19 mouse cellular contexts compared by ENCODE assay signal in the genomic region with DNA sequence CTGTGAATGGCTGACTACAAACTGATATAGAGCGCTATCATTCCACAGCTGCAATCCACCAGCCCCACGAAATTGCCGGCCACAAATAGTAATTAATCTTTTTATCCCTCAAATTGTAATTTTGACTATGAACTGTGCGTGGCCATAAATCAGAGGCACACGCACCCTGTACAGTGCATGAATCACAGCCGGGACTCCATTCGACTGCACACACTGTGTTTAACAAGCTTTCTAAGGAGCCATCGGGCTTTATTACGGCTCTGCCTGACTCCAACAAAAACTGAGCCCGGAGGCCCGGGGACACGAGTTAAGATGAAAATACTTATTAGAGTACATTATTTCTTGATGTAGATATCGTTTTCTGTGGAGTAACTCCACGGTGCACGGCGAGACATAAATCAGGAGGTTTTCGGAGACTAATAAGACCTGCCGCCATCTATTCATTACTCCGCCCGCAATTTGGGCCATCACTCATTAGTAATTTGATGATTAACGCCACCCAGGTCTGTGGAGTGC.
A peak's percentile ranks its signal among the peaks of the same experiment; 100 is the strongest.
DNase-seq lines count a peak whose midpoint lies in the region; ATAC-seq lines count a peak whose summit lies in the region.
"Had no signal": no experiment of that assay in that cellular context is flagged by ENCODE, and none has a peak within 500 bp of the region (broad histone marks: within the 10 kb centered on the region; RNA-seq: fewer than 3 reads in every experiment).

No protein-coding gene starts in this region.

- H3K27me3 ChIP-seq in hindbrain, embryonic 11.5 days (ENCODE audit: control insufficient read depth, insufficient read depth, low read length), result no peaks in the 10 kb centered on the region
- no peaks in the 10 kb centered on the region for H3K27me3 ChIP-seq in hindbrain, embryonic 10.5 days (ENCODE audit: insufficient read depth, poor library complexity, severe bottlenecking)
- H3K27me3 ChIP-seq in limb, embryonic 12.5 days, result peaks cover 25% of the 10 kb centered on the region

- 0 out of 2 replicates have a peak, but pooled peaks cover 4% of the 10 kb centered on the region for H3K4me1 ChIP-seq in hindbrain, embryonic 11.5 days (replicated peaks; ENCODE audit: control insufficient read depth, insufficient read depth, low read length)
- H3K4me1 ChIP-seq in hindbrain, embryonic 10.5 days (replicated peaks), result peaks cover 50% of the 10 kb centered on the region
- H3K4me1 ChIP-seq in limb, embryonic 12.5 days (replicated peaks), result peaks cover 48% of the 10 kb centered on the region
- H3K4me1 ChIP-seq: heart, embryonic 13.5 days had no signal

- WGBS in hindbrain, embryonic 11.5 days, result 75% methylated on average over 21 of the region's 21 CpGs
- 91% methylated on average over 21 of the region's 21 CpGs for WGBS in hindbrain, embryonic 10.5 days
- WGBS in limb, embryonic 12.5 days, result 33% methylated on average over 21 of the region's 21 CpGs

- H3K36me3 ChIP-seq in hindbrain, embryonic 11.5 days (ENCODE audit: control insufficient read depth, insufficient read depth, low read length), result no peaks in the 10 kb centered on the region
- peaks cover 13% of the 10 kb centered on the region for H3K36me3 ChIP-seq in hindbrain, embryonic 10.5 days
- H3K36me3 ChIP-seq in limb, embryonic 12.5 days, result peaks cover 55% of the 10 kb centered on the region; the same call in 1 of the 2 replicates
- H3K36me3 ChIP-seq: heart, embryonic 13.5 days had no signal

- H3K27ac ChIP-seq in hindbrain, embryonic 11.5 days (ENCODE audit: low read depth, low read length), result peak overlapping the region; percentile 32
- no peak overlapping the region for H3K27ac ChIP-seq in hindbrain, embryonic 10.5 days
- no peak overlapping the region for H3K27ac ChIP-seq in limb, embryonic 12.5 days
- H3K27ac ChIP-seq: embryonic facial prominence, embryonic 12.5 days; heart, embryonic 13.5 days had no signal

- H3K9me3 ChIP-seq in hindbrain, embryonic 11.5 days (ENCODE audit: control insufficient read depth, low read length), result no peaks in the 10 kb centered on the region
- H3K9me3 ChIP-seq in hindbrain, embryonic 10.5 days, result no peaks in the 10 kb centered on the region
- H3K9me3 ChIP-seq in limb, embryonic 12.5 days, result no peaks in the 10 kb centered on the region
- H3K9me3 ChIP-seq: embryonic facial prominence, embryonic 12.5 days; heart, embryonic 13.5 days had no signal

- H3K4me2 ChIP-seq in hindbrain, embryonic 11.5 days (replicated peaks; ENCODE audit: low read depth, low read length), result no peak overlapping the region
- peak overlapping the region; percentile 24 for H3K4me2 ChIP-seq in limb, embryonic 12.5 days
- H3K4me2 ChIP-seq: embryonic facial prominence, embryonic 12.5 days; heart, embryonic 13.5 days had no signal

- no peak overlapping the region for H3K9ac ChIP-seq in hindbrain, embryonic 11.5 days (ENCODE audit: low read depth, low read length)
- no peak overlapping the region for H3K9ac ChIP-seq in limb, embryonic 12.5 days (replicated peaks)
- H3K9ac ChIP-seq: embryonic facial prominence, embryonic 12.5 days; heart, embryonic 13.5 days had no signal

- DNase-seq in hindbrain, embryonic 11.5 days (ENCODE audit: low spot score), result no peak
- DNase-seq in hindbrain, embryonic 10.5 days (ENCODE audit: low spot score), result no peak
- peak; percentile 34 for DNase-seq in testis, postnatal 10 days (ENCODE audit: low spot score)
- no peak for DNase-seq in testis, postnatal 14 days (ENCODE audit: low spot score)
- no peak for DNase-seq in retina, embryonic 14.5 days (ENCODE audit: low spot score)
- DNase-seq in cerebellum, adult 9-10 months, result no peak
- no peak for DNase-seq in cerebellum, adult 18-20 months
- DNase-seq: adrenal gland, postnatal 14 days; cerebellum, adult 2 months; gastrocnemius, postnatal 36 days; kidney, adult 11 months; kidney, postnatal 10 days; lung, adult 18-20 months; lung, postnatal 4 days; right cerebral cortex, postnatal 25 days; thymus, postnatal 14 days had no signal

- ATAC-seq in hindbrain, embryonic 11.5 days (ENCODE audit: low FRiP score), result no peak
- peak; percentile 64 for ATAC-seq in limb, embryonic 12.5 days (ENCODE audit: insufficient number of reproducible peaks, insufficient read depth, low FRiP score, low TSS enrichment, low read depth)

- no peak overlapping the region for H3K4me3 ChIP-seq in hindbrain, embryonic 11.5 days (ENCODE audit: low read depth, low read length)
- H3K4me3 ChIP-seq in hindbrain, embryonic 10.5 days, result no peak overlapping the region
- no peak overlapping the region for H3K4me3 ChIP-seq in limb, embryonic 12.5 days (replicated peaks)
- H3K4me3 ChIP-seq: embryonic facial prominence, embryonic 12.5 days; heart, embryonic 13.5 days had no signal
